Mouse (Mus musculus): ENCODE data around the gene Yipf3. TPM values are rescaled to one million over a fixed set of nuclear protein-coding genes. Genes with fewer than 3 reads are reported as not detected.
A peak's percentile ranks its signal among the peaks of the same experiment; 100 is the strongest.

Yipf3 gene
- polyA plus RNA-seq, 1 experiment from 2014 or later = 102 TPM

- Histone ChIP-seq H3K27ac (ENCODE audit: low read depth) (no peak overlapping the region), H3K9me3 (ENCODE audit: low read depth, low read length) (0 out of 2 replicates have a peak, but pooled peaks cover 3% of the 10 kb centered on the region), H3K9ac (peak overlapping the region; percentile 48), H3K4me1 (ENCODE audit: insufficient read depth) (no peaks in the 10 kb centered on the region), H3K4me3 (ENCODE audit: low read depth, low read length) (peak overlapping the region; percentile 65), H3K36me3 (ENCODE audit: insufficient read depth) (peaks cover 56% of the 10 kb centered on the region), H3K4me2 (peak overlapping the region; percentile 100), H3K27me3 (ENCODE audit: insufficient read depth, low read length) (peaks cover 18% of the 10 kb centered on the region)
- peak; percentile 34 for DNase-seq
- peak; percentile 17 for ATAC-seq (ENCODE audit: insufficient read depth)
- WGBS = under 1% methylated on average over 52 of the region's 54 CpGs
- no peak for TF ChIP-seq CTCF (IDR thresholded peaks at IDR 0.05; ENCODE audit: low read depth)
Observed at GRCm38 (mm10) chr17:46254106-46254505, 6.2 kb downstream of the Yipf3 start.

- DNase-seq (no peak), ATAC-seq (ENCODE audit: insufficient read depth) (no peak)
- Histone ChIP-seq H3K4me3 (ENCODE audit: low read depth, low read length) (no peak overlapping the region), H3K4me1 (ENCODE audit: insufficient read depth) (no peaks in the 10 kb centered on the region), H3K36me3 (ENCODE audit: insufficient read depth) (peaks cover 56% of the 10 kb centered on the region), H3K4me2 (no peak overlapping the region), H3K27ac (ENCODE audit: low read depth) (no peak overlapping the region), H3K9me3 (ENCODE audit: low read depth, low read length) (0 out of 2 replicates have a peak, but pooled peaks cover 3% of the 10 kb centered on the region), H3K9ac (no peak overlapping the region), H3K27me3 (ENCODE audit: insufficient read depth, low read length) (peaks cover 18% of the 10 kb centered on the region)
- no peak for TF ChIP-seq CTCF (IDR thresholded peaks at IDR 0.05; ENCODE audit: low read depth)
- WGBS = 27% methylated on average over 6 of the region's 6 CpGs
Observed at GRCm38 (mm10) chr17:46255147-46255546, 7.3 kb downstream of the Yipf3 start.

GRCm38 (mm10) chr17:46258279-46259053 is 10.6 kb downstream of the Yipf3 start:
- DNase-seq (no peak), ATAC-seq (ENCODE audit: insufficient read depth) (no peak)
- H3K27me3 ChIP-seq (ENCODE audit: insufficient read depth, low read length) = peaks cover 18% of the 10 kb centered on the region
- no peak overlapping the region for H3K27ac ChIP-seq (ENCODE audit: low read depth)
- H3K4me1 ChIP-seq (ENCODE audit: insufficient read depth) = no peaks in the 10 kb centered on the region
- no peak for TF ChIP-seq CTCF (IDR thresholded peaks at IDR 0.05; ENCODE audit: low read depth)
- no peak overlapping the region for H3K4me2 ChIP-seq
- H3K36me3 ChIP-seq (ENCODE audit: insufficient read depth) = peaks cover 67% of the 10 kb centered on the region
- no peak overlapping the region for H3K4me3 ChIP-seq (ENCODE audit: low read depth, low read length)
- no peak overlapping the region for H3K9ac ChIP-seq
- 0 out of 2 replicates have a peak, but pooled peaks cover 3% of the 10 kb centered on the region for H3K9me3 ChIP-seq (ENCODE audit: low read depth, low read length)
- WGBS = 87% methylated on average over 30 of the region's 30 CpGs

DNA sequence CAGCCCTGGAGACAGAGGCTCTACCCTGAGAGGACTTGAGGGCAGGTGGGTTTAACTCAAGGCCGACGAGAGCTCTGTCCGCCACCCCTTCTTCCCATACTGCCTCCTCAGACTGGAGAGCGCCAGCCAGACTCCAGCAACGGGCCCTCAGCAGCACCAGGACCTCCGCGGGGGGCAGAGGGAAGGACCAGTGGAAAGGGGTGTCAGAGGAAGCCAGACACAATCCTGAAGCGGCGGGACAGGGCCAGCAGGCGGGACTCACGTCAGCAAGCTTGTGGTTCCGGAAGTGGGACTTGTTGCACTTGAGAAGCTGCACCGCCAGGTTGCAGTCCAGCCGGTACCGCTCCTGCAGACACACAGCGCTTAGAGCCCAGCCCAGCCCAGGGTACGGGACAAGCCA is 11.8 kb downstream of the Yipf3 start:
- TF ChIP-seq CTCF (IDR thresholded peaks at IDR 0.05; ENCODE audit: low read depth) = no peak
- no peak for ATAC-seq (ENCODE audit: insufficient read depth)
- H3K4me2 ChIP-seq = no peak overlapping the region
- H3K4me1 ChIP-seq (ENCODE audit: insufficient read depth) = no peaks in the 10 kb centered on the region
- no peak overlapping the region for H3K9ac ChIP-seq
- H3K36me3 ChIP-seq (ENCODE audit: insufficient read depth) = peaks cover 79% of the 10 kb centered on the region
- H3K4me3 ChIP-seq (ENCODE audit: low read depth, low read length) = no peak overlapping the region
- 91% methylated on average over 16 of the region's 17 CpGs for whole genome bisulfite sequencing
- DNase-seq = no peak
- H3K27ac ChIP-seq (ENCODE audit: low read depth) = no peak overlapping the region
- H3K27me3 ChIP-seq (ENCODE audit: insufficient read depth, low read length) = peaks cover 9% of the 10 kb centered on the region
- H3K9me3 ChIP-seq (ENCODE audit: low read depth, low read length) = 0 out of 2 replicates have a peak, but pooled peaks cover 3% of the 10 kb centered on the region

GRCm38 (mm10) chr17:46262201-46262694 is 14.4 kb downstream of the Yipf3 start:
- ATAC-seq (ENCODE audit: insufficient read depth) (no peak), DNase-seq (no peak)
- no peaks in the 10 kb centered on the region for H3K27me3 ChIP-seq (ENCODE audit: insufficient read depth, low read length)
- peaks cover 94% of the 10 kb centered on the region for H3K36me3 ChIP-seq (ENCODE audit: insufficient read depth)
- H3K4me2 ChIP-seq = no peak overlapping the region
- TF ChIP-seq CTCF (IDR thresholded peaks at IDR 0.05; ENCODE audit: low read depth) = no peak
- H3K4me1 ChIP-seq (ENCODE audit: insufficient read depth) = no peaks in the 10 kb centered on the region
- H3K9ac ChIP-seq = no peak overlapping the region
- WGBS = 89% methylated on average over 5 of the region's 5 CpGs
- H3K27ac ChIP-seq (ENCODE audit: low read depth) = no peak overlapping the region
- no peak overlapping the region for H3K4me3 ChIP-seq (ENCODE audit: low read depth, low read length)
- no peaks in the 10 kb centered on the region for H3K9me3 ChIP-seq (ENCODE audit: low read depth, low read length)

- Histone ChIP-seq H3K4me3 (ENCODE audit: low read depth, low read length) (no peak overlapping the region), H3K36me3 (ENCODE audit: insufficient read depth) (peaks cover 92% of the 10 kb centered on the region)
- ATAC-seq (ENCODE audit: insufficient read depth) = no peak
Observed at GRCm38 (mm10) chr17:46265502-46265901, 17.6 kb downstream of the Yipf3 start.

GRCm38 (mm10) chr17:46265918-46266618 is 18.2 kb downstream of the Yipf3 start:
- peak; percentile 71 for ATAC-seq (ENCODE audit: insufficient read depth)
- WGBS = 20% methylated on average over 14 of the region's 14 CpGs
- no peak overlapping the region for H3K4me3 ChIP-seq (ENCODE audit: low read depth, low read length)
- no peaks in the 10 kb centered on the region for H3K9me3 ChIP-seq (ENCODE audit: low read depth, low read length)
- no peaks in the 10 kb centered on the region for H3K27me3 ChIP-seq (ENCODE audit: insufficient read depth, low read length)
- TF ChIP-seq CTCF (IDR thresholded peaks at IDR 0.05; ENCODE audit: low read depth) = peak; percentile 91
- peaks cover 92% of the 10 kb centered on the region for H3K36me3 ChIP-seq (ENCODE audit: insufficient read depth)
- 0 out of 2 replicates have a peak overlapping the region, but pooled peaks have one; percentile 15 for H3K4me2 ChIP-seq
- no peak overlapping the region for H3K9ac ChIP-seq
- no peak overlapping the region for H3K27ac ChIP-seq (ENCODE audit: low read depth)
- H3K4me1 ChIP-seq (ENCODE audit: insufficient read depth) = no peaks in the 10 kb centered on the region
- peak; percentile 89 for DNase-seq

More at GRCm38 (mm10) chr17:46265502-46265901, 17.6 kb downstream of the Yipf3 start:
- H3K4me1 ChIP-seq (ENCODE audit: insufficient read depth) = no peaks in the 10 kb centered on the region
- WGBS = 85% methylated on average over 12 of the region's 12 CpGs
- H3K9me3 ChIP-seq (ENCODE audit: low read depth, low read length) = no peaks in the 10 kb centered on the region
- H3K9ac ChIP-seq = no peak overlapping the region
- no peak for TF ChIP-seq CTCF (IDR thresholded peaks at IDR 0.05; ENCODE audit: low read depth)
- H3K27me3 ChIP-seq (ENCODE audit: insufficient read depth, low read length) = no peaks in the 10 kb centered on the region
- H3K4me2 ChIP-seq = no peak overlapping the region
- no peak for DNase-seq
- H3K27ac ChIP-seq (ENCODE audit: low read depth) = no peak overlapping the region

All from lung, embryonic 14.5 days (tissue).